Mouse (Mus musculus) stomach, embryonic 15.5 days (tissue): ENCODE measurements around the gene Mrpl58. TPM values are rescaled to one million over a fixed set of nuclear protein-coding genes. Genes with fewer than 3 reads are reported as not detected.
"Not testable (repeated sequence)": the region's sequence is repeated elsewhere in the genome, so short reads cannot be mapped to it uniquely, and the experiment has no call there.

ENCODE experiments used
- ATAC-seq: fragments of 200-750 bp; cut with Nextera tagmentation; 2 replicates; pipeline ENCODE4 v1.8.0; 2017; ENCODE audit warnings: low read depth, moderate number of reproducible peaks, moderate TSS enrichment; ENCODE audit not compliant: insufficient read depth, low FRiP score
- H3K27ac ChIP-seq: fragments of 300-500 bp; sonication (generic); 2 replicates; pipeline ENCODE4 v1.5.1; 2015; ENCODE audit warnings: mild to moderate bottlenecking, inconsistent platforms
- H3K27me3 ChIP-seq: fragments of 300-500 bp; sonication (generic); replicated peaks from 2 replicates; pipeline ENCODE4 v1.6.1; 2015; ENCODE audit warnings: inconsistent platforms
- H3K36me3 ChIP-seq: fragments of 300-500 bp; sonication (generic); 2 replicates; pipeline ENCODE4 v1.6.1; 2015; ENCODE audit warnings: inconsistent platforms
- H3K4me1 ChIP-seq: fragments of 300-500 bp; sonication (generic); 2 replicates; pipeline ENCODE4 v1.6.1; 2015; ENCODE audit warnings: inconsistent platforms
- H3K4me2 ChIP-seq: fragments of 300-500 bp; sonication (generic); 2 replicates; pipeline ENCODE4 v1.6.1; 2015; ENCODE audit warnings: mild to moderate bottlenecking, inconsistent platforms
- H3K4me3 ChIP-seq: fragments of 300-500 bp; sonication (generic); replicated peaks from 2 replicates; pipeline ENCODE4 v1.5.1; 2015; ENCODE audit warnings: inconsistent platforms
- H3K9ac ChIP-seq: fragments of 300-500 bp; sonication (generic); 2 replicates; pipeline ENCODE4 v1.6.1; 2015; ENCODE audit warnings: inconsistent platforms
- H3K9me3 ChIP-seq: fragments of 300-500 bp; sonication (generic); 2 replicates; pipeline ENCODE4 v1.6.1; 2016; ENCODE audit warnings: inconsistent platforms
- WGBS: fragments of 180-500 bp; shearing (Covaris S2); methylation state at CpG from one replicate; pipeline ENCODE4 v1.1.7; 2015; 5-methylcytosine and 5-hydroxymethylcytosine counted together
- polyA plus RNA-seq: library from polyadenylated mRNA; unstranded; fragments of >200 nt; fragmentation: Nextera tagmentation; extraction: Ambion mirVana; gene quantifications from 2 replicates; pipeline ENCODE4 v1.2.1, GENCODE M21; 2015

The Mrpl58 gene
- polyA plus RNA-seq, 1 experiment from 2014 or later: 184 TPM

DNA sequence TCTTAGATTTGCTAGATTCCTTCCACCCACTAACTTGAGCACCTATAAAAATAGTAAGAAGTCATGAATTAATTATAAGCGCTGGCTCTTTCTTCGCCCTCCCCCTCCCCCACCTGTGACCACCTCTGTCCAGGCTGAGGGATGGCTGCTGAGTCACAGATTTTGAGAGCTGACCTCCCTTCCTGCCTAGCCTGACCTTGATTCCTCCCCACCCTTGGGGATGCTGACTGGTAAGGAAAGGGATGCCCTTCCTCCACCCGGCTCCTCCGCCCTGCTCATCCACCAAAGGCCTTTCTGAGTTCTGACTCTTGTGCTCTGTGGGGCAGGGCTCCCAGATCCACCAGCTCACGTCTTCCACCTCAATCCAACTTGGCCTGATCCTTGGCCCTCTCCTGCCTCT lies 19.0 kb upstream of the Mrpl58 start:
- H3K27me3 ChIP-seq: no peaks in the 10 kb centered on the region
- H3K9ac ChIP-seq: no peak overlapping the region
- no peaks in the 10 kb centered on the region for H3K36me3 ChIP-seq
- H3K27ac ChIP-seq: no peak overlapping the region
- no peak for ATAC-seq
- no peak overlapping the region for H3K4me3 ChIP-seq
- H3K9me3 ChIP-seq: no peaks in the 10 kb centered on the region
- H3K4me1 ChIP-seq: peaks cover 27% of the 10 kb centered on the region
- 0 out of 2 replicates have a peak overlapping the region, but pooled peaks have one; percentile 78 for H3K4me2 ChIP-seq
- WGBS: 80% methylated on average over 5 of the region's 5 CpGs

DNA sequence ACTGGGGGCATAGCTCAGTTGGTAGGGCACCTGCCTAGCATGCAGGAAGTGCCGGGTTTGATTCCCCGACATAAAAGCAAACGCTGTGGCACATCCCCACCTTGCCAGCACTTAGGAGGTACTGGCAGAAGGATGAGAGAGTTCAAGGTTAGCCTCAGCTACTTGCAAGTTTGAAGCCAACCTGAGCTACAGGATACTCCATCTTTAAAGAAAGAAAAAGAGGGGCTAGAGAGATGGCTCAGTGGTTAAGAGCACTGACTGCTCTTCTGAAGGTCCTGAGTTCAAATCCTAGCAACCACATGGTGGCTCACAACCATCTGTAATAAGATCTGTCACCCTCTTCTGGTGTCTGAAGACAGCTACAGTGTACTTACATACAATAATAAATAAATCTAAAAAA lies 16.7 kb upstream of the Mrpl58 start:
- 89% methylated on average over 3 of the region's 3 CpGs for WGBS
- not testable (repeated sequence) for H3K27ac ChIP-seq, H3K4me3 ChIP-seq, H3K4me2 ChIP-seq, H3K9me3 ChIP-seq, ATAC-seq, H3K36me3 ChIP-seq, H3K9ac ChIP-seq, H3K27me3 ChIP-seq
- H3K4me1 ChIP-seq: peaks cover 23% of the 10 kb centered on the region

DNA sequence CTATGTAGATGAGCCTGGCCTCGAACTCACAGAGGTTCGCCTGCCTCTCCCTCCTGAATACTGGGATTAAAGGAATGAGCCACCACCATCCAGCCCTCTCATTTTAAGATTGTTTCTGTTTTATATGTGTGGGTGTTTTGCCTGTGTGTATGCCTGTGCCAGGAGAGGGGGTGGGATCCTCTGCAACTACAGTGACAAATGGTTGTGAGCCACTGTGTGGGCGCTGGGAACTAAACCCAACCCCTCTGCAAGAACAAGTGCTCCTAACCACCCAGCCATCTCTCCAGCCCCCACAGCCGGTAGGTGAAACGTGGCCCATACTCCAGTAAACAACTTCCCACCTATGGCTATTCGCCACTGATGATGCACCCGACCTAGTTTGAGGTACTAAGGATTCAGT lies 12.2 kb upstream of the Mrpl58 start:
- Histone ChIP-seq H3K9ac (no peak overlapping the region), H3K9me3 (no peaks in the 10 kb centered on the region), H3K4me2 (no peak overlapping the region), H3K4me1 (no peaks in the 10 kb centered on the region), H3K36me3 (peaks cover 11% of the 10 kb centered on the region), H3K27ac (no peak overlapping the region), H3K4me3 (no peak overlapping the region), H3K27me3 (no peaks in the 10 kb centered on the region)
- ATAC-seq: no peak
- 92% methylated on average over 7 of the region's 7 CpGs for WGBS

DNA sequence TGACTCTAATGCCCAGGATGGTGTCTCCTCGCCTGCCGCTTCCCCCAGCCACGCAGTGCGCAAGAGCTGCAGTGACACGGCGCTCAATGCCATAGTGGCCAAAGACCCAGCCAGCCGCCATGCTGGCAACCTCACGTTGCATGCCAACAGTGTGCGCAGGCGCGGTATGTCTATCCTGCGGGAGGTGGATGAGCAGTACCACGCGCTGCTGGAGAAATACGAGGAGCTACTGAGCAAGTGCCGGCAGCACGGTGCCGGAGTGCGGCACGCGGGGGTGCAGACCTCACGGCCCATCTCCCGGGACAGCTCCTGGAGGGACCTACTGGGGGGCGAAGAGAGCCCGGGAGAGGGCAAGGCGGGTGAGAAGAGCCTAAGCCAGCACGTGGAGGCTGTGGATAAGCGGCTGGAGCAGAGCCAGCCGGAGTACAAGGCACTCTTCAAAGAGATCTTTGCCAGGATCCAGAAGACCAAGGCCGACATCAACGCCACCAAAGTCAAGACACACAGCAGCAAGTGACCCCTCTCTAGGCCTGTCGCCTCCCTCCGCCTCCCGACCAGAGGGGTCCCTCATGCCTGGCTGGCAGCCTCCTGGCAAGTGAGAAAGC lies 9.7 kb upstream of the Mrpl58 start:
- no peak overlapping the region for H3K9ac ChIP-seq
- H3K4me3 ChIP-seq: no peak overlapping the region
- 63% methylated on average over 34 of the region's 34 CpGs for WGBS
- peak; percentile 43; the same call in 1 of the 2 replicates for ATAC-seq
- no peaks in the 10 kb centered on the region for H3K9me3 ChIP-seq
- no peak overlapping the region for H3K27ac ChIP-seq
- no peaks in the 10 kb centered on the region for H3K4me1 ChIP-seq
- peaks cover 11% of the 10 kb centered on the region for H3K36me3 ChIP-seq
- no peaks in the 10 kb centered on the region for H3K27me3 ChIP-seq
- peak overlapping the region; percentile 5; the same call in 1 of the 2 replicates for H3K4me2 ChIP-seq

DNA sequence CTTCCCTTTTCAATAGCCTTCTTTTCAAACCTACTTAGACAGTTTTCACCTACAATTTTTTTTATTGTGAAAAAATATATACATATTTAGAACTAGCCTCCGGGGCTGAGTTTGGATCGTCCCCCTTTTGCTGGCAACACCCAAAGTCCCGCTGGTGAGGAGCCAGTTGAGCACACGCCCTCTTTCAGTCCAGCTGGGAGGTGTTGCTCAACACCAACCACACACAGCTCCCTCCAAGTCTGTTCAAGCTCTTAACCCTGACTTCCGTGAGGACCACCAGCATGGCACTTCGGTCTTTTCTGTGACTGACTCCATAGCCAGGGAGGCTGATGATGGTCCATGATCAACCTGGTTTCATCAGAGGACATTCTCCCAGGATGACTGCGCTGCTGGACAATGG lies 5.5 kb upstream of the Mrpl58 start:
- Histone ChIP-seq H3K9me3 (no peaks in the 10 kb centered on the region), H3K4me3 (no peak overlapping the region), H3K4me1 (0 out of 2 replicates have a peak, but pooled peaks cover 2% of the 10 kb centered on the region), H3K9ac (no peak overlapping the region), H3K27ac (no peak overlapping the region), H3K36me3 (peaks cover 11% of the 10 kb centered on the region; the same call in 1 of the 2 replicates), H3K27me3 (no peaks in the 10 kb centered on the region), H3K4me2 (no peak overlapping the region)
- 64% methylated on average over 7 of the region's 7 CpGs for WGBS
- ATAC-seq: no peak

DNA sequence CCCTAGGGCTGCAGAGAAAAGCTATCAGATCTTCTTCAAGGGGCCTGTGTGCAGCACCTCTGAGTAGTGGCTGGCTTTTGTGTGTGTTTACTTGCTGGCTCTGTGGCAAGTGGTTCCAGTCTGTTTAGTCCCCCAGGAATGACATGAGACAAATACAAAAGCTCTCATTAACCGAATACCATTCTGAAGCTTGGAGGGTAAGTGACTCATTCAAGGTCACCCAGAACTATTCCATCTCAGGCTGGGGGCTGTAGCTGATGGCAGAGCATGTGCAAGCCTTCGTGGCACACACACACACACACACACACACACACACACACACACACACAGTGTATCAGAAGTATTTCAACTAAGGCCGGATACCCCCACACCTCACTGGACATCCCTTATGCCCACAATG lies 3.4 kb upstream of the Mrpl58 start:
- no peak overlapping the region for H3K4me2 ChIP-seq
- no peaks in the 10 kb centered on the region for H3K36me3 ChIP-seq
- 61% methylated on average over 3 of the region's 3 CpGs for WGBS
- H3K9ac ChIP-seq: no peak overlapping the region
- H3K27ac ChIP-seq: 0 out of 2 replicates have a peak overlapping the region, but pooled peaks have one; percentile 21
- H3K4me1 ChIP-seq: peaks cover 11% of the 10 kb centered on the region; the same call in 1 of the 2 replicates
- H3K9me3 ChIP-seq: no peaks in the 10 kb centered on the region
- ATAC-seq: no peak
- H3K27me3 ChIP-seq: no peaks in the 10 kb centered on the region
- H3K4me3 ChIP-seq: no peak overlapping the region

DNA sequence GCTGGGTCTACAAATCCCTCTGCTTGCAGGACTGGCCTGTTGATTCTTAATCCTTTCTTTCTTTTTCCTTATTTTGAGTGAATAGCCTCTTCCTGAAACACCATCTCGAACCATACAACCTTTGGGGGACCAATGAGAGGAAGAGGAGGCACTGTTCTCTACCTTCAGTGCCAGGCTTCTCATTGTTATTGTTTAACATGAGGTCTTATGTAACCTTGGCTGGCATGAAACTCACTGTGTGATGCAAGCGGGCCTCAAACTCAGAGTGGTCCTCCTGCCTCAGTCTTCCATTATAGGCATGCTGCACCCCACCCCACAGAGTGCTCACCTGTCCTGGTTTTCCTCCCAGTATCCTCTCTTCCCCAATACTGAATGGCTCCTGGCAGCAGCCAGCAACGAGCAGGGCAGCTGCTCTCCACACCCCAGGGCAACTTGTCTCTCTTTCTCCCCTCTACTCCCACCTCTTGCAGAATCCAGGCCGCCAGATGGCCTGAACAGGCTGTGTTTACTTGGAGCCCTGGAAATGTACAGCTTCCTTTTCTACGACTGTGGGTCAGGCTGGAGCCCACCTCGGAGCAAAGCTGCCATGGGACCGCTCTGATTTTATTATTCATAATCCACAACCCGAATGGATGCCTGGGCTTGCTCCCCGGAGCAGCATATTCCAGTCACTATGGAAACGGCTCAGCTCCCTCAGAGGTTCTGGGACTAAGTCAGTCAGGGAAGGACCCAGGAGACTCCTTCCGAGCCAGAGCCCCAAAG lies 2.7 kb upstream of the Mrpl58 start:
- H3K9ac ChIP-seq: no peak overlapping the region
- H3K4me3 ChIP-seq: no peak overlapping the region
- H3K9me3 ChIP-seq: no peaks in the 10 kb centered on the region
- no peak overlapping the region for H3K4me2 ChIP-seq
- 42% methylated on average over 11 of the region's 11 CpGs for WGBS
- H3K27me3 ChIP-seq: no peaks in the 10 kb centered on the region
- H3K27ac ChIP-seq: 0 out of 2 replicates have a peak overlapping the region, but pooled peaks have one; percentile 21
- peaks cover 11% of the 10 kb centered on the region; the same call in 1 of the 2 replicates for H3K4me1 ChIP-seq
- H3K36me3 ChIP-seq: no peaks in the 10 kb centered on the region
- no peak for ATAC-seq

DNA sequence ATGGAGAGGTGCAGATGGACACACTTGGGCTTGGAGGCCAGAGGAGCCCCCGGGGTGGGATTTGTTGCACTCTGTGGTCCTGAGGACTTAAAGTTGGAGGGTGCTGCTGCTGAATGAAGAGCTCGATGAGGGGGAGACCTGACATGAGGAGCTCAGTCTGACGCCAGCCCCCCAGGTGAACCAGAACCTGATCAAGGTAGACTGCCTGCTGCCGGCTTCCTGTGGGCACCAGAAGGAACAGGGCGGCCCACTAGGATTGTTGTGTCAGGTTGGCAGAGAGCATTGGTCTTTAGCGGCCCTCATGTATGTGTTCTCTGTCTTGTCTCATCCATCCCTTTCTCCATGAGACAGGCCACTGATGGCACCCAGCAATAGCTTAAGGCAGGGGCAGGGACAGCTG lies 2.2 kb downstream of the Mrpl58 start:
- ATAC-seq: no peak
- H3K4me3 ChIP-seq: no peak overlapping the region
- no peak overlapping the region for H3K4me2 ChIP-seq
- H3K27ac ChIP-seq: no peak overlapping the region
- H3K4me1 ChIP-seq: peaks cover 11% of the 10 kb centered on the region; the same call in 1 of the 2 replicates
- no peaks in the 10 kb centered on the region for H3K27me3 ChIP-seq
- WGBS: 92% methylated on average over 6 of the region's 6 CpGs
- H3K9me3 ChIP-seq: no peaks in the 10 kb centered on the region
- H3K36me3 ChIP-seq: peaks cover 11% of the 10 kb centered on the region; the same call in 1 of the 2 replicates
- H3K9ac ChIP-seq: no peak overlapping the region

DNA sequence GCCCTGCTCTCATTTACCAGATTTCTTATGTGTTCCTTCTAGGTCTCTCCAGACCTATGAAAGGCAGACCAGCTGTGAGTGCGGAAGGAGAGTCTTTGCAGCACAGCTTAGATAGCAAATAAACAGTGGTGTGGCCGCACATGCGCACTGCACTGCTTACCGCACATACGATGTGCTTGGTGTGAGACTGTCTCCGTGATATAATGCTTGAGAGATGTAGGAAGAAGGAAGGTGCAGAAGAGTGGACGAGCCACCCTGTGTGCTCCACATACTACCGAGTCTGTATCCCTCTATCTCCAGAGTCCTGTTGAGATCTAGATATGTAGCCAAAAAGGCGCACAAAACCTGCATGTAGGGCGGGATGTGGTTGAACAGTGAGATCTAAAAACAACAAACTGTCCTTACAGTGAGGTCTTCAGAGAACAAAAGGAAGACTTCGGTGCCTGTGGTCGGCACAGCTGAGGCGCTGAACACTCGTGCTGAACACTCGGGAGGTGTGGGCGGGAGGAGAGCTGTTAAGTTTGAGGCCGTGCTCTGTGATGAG lies 3.4 kb downstream of the Mrpl58 start:
- Histone ChIP-seq H3K4me2 (no peak overlapping the region), H3K9me3 (no peaks in the 10 kb centered on the region), H3K4me3 (no peak overlapping the region), H3K9ac (no peak overlapping the region), H3K27me3 (no peaks in the 10 kb centered on the region), H3K36me3 (peaks cover 12% of the 10 kb centered on the region; the same call in 1 of the 2 replicates), H3K27ac (no peak overlapping the region), H3K4me1 (peaks cover 18% of the 10 kb centered on the region)
- ATAC-seq: no peak
- WGBS: 93% methylated on average over 17 of the region's 17 CpGs

DNA sequence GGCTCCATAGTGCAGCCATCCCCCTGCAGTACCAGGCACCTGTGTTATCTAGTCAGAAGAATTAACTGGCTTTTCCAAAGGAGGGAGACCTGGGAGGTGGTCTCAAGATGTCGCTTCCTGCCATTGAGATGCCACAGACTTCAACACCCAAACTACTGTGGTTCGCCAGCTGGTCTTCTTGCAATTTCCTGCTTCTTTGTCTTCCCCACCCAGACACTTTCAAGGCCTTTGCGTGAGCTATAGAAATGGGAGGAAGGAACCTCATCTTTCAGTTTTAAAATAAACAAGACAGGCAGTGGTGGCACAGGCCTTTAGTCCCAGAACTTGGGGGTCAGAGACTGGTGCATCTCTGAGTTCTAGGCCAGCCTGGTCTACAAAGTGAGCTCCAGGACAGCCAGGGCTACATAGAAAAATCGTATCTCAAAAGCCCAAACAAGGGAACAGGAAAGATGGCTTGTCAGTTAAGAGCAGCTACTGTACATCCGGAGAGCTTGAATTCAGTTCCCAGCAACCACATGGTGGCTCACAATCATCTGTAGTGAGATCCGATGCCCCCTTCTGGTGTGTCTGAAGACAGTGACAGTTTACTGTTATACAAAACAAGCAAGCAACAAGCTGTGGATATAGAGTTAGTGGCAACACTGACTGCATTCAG lies 4.8 kb downstream of the Mrpl58 start:
- Histone ChIP-seq H3K4me3 (no peak overlapping the region), H3K4me2 (no peak overlapping the region), H3K36me3 (peaks cover 12% of the 10 kb centered on the region; the same call in 1 of the 2 replicates), H3K27ac (peak overlapping the region; percentile 36; the same call in 1 of the 2 replicates), H3K9ac (no peak overlapping the region), H3K9me3 (no peaks in the 10 kb centered on the region), H3K27me3 (no peaks in the 10 kb centered on the region), H3K4me1 (peaks cover 19% of the 10 kb centered on the region)
- 76% methylated on average over 6 of the region's 6 CpGs for WGBS
- ATAC-seq: no peak

DNA sequence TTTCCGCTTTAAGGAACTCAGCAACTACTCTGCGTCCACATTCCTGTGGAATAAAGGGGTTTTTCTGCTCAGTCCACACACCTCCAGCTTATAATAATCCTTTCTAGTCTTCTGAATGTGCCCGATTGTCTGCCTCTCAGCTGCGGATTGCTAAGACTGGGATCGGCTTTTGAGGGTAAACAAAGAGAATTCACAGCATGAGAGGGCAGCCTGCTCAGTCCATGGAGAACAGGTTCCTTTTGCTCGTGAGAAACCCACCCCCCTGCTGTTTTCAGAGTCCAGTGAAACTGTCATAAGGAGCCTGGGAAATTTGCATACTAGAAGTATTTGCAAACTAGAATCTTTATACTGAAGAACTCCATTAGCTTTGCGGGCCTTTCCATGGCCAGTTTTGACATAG lies 6.0 kb downstream of the Mrpl58 start:
- no peaks in the 10 kb centered on the region for H3K9me3 ChIP-seq
- 74% methylated on average over 7 of the region's 7 CpGs for WGBS
- no peak overlapping the region for H3K4me2 ChIP-seq
- H3K9ac ChIP-seq: no peak overlapping the region
- H3K27ac ChIP-seq: no peak overlapping the region
- no peak overlapping the region for H3K4me3 ChIP-seq
- no peak for ATAC-seq
- peaks cover 15% of the 10 kb centered on the region for H3K4me1 ChIP-seq
- peaks cover 12% of the 10 kb centered on the region; the same call in 1 of the 2 replicates for H3K36me3 ChIP-seq
- H3K27me3 ChIP-seq: no peaks in the 10 kb centered on the region
